Mouse (Mus musculus) neural tube, embryonic 12.5 days (tissue): Measurements from ENCODE around the gene Snrnp70. TPM values are rescaled to one million over a fixed set of nuclear protein-coding genes. Genes with fewer than 3 reads are reported as not detected.

Experiments
- ATAC-seq: fragments of 200-750 bp; cut with Nextera tagmentation; 2 replicates; pipeline ENCODE4 v1.8.0; 2017; ENCODE audit warnings: low read depth, mild to moderate bottlenecking, moderate TSS enrichment, moderate library complexity; ENCODE audit not compliant: low FRiP score
- H3K27ac ChIP-seq: fragments of 300-500 bp; sonication (generic); 2 replicates; pipeline ENCODE4 v1.5.1; 2016
- H3K27me3 ChIP-seq: fragments of 300-500 bp; sonication (generic); replicated peaks from 2 replicates; pipeline ENCODE4 v1.6.1; 2016; ENCODE audit warnings: mild to moderate bottlenecking
- H3K36me3 ChIP-seq: fragments of 300-500 bp; sonication (generic); 2 replicates; pipeline ENCODE4 v1.6.1; 2016; ENCODE audit warnings: mild to moderate bottlenecking
- H3K4me1 ChIP-seq: fragments of 300-500 bp; sonication (generic); 2 replicates; pipeline ENCODE4 v1.6.1; 2016
- H3K4me2 ChIP-seq: fragments of 300-500 bp; sonication (generic); replicated peaks from 2 replicates; pipeline ENCODE4 v1.6.1; 2016; ENCODE audit warnings: mild to moderate bottlenecking
- H3K4me3 ChIP-seq: fragments of 300-500 bp; sonication (generic); 2 replicates; pipeline ENCODE4 v1.5.1; 2016
- H3K9ac ChIP-seq: fragments of 300-500 bp; sonication (generic); 2 replicates; pipeline ENCODE4 v1.6.1; 2016; ENCODE audit warnings: mild to moderate bottlenecking
- H3K9me3 ChIP-seq: fragments of 300-500 bp; sonication (generic); 2 replicates; pipeline ENCODE4 v1.6.1; 2016; ENCODE audit warnings: mild to moderate bottlenecking
- WGBS: fragments of 180-500 bp; shearing (Covaris S2); methylation state at CpG from one replicate; pipeline ENCODE4 v1.1.7; 2016; 5-methylcytosine and 5-hydroxymethylcytosine counted together
- polyA plus RNA-seq: library from polyadenylated mRNA; unstranded; fragments of >200 nt; fragmentation: Nextera tagmentation; extraction: Ambion mirVana; gene quantifications from 2 replicates; pipeline ENCODE4 v1.2.1, GENCODE M21; 2016

Gene Snrnp70
- polyA plus RNA-seq, 1 experiment from 2014 or later: 269 TPM

- peaks cover 28% of the 10 kb centered on the region for H3K36me3 ChIP-seq
- peaks cover 28% of the 10 kb centered on the region for H3K27me3 ChIP-seq
- no peak within 1 kb of the TSS for H3K27ac ChIP-seq
- no peaks in the 10 kb centered on the region for H3K9me3 ChIP-seq
- peak within 1 kb of the TSS; percentile 42 for H3K4me3 ChIP-seq
- ATAC-seq: peak; percentile 29
- H3K9ac ChIP-seq: peak within 1 kb of the TSS; percentile 52
- H3K4me2 ChIP-seq: peak within 1 kb of the TSS; percentile 95
- H3K4me1 ChIP-seq: peaks cover 28% of the 10 kb centered on the region
- 13% methylated on average over 28 of the region's 28 CpGs for WGBS
These were observed 24.8 kb downstream of the Snrnp70 start, which contains the start of gene Lin7b for GRCm38 (mm10) chr7:45370475-45371311. Gene Lin7b, minus strand, starts transcription at chr7:45370583.

DNA sequence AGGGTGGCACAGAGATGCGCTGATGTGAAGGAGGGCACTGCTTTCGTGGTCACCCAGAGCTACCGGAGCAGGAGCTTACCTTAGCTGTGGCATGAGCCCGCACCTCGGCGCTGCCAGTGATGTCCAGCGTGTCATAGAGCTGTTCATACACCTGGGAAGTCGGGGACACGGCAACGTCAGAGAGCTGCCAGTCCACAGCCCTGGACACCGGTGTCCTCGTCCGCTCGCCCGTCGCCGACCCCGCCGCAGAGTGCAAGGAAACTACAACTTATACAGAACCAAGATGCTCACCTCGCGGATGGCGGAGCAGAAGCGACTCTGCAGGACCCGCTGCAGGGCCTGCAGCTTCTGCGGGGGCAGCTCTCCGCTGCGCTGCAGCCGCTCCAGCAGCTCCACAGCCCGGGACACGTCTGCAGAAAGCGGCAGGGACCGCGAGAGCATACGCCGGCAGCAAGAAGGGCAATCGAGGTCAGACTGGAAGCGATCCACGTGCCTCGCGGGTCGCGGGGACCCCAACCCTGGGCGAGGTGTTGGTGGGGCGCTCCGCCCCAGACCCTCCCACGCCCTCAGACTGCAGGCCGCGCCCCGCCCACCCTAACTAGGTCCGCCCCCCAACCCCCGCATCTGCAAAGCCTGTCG, 25.6 kb downstream of the Snrnp70 start:
- Histone ChIP-seq H3K4me2 (peak overlapping the region; percentile 95), H3K27ac (no peak overlapping the region), H3K9ac (peak overlapping the region; percentile 52), H3K9me3 (no peaks in the 10 kb centered on the region), H3K4me3 (peak overlapping the region; percentile 42), H3K27me3 (peaks cover 30% of the 10 kb centered on the region), H3K4me1 (peaks cover 33% of the 10 kb centered on the region), H3K36me3 (peaks cover 22% of the 10 kb centered on the region)
- WGBS: 10% methylated on average over 52 of the region's 52 CpGs
- ATAC-seq: no peak

GRCm38 (mm10) chr7:45369022-45369745, 26.4 kb downstream of the Snrnp70 start:
- Histone ChIP-seq H3K4me2 (peak overlapping the region; percentile 95; the same call in 1 of the 2 replicates), H3K27ac (no peak overlapping the region), H3K9me3 (no peaks in the 10 kb centered on the region), H3K9ac (no peak overlapping the region), H3K4me1 (peaks cover 33% of the 10 kb centered on the region), H3K27me3 (peaks cover 31% of the 10 kb centered on the region), H3K36me3 (peaks cover 18% of the 10 kb centered on the region), H3K4me3 (no peak overlapping the region)
- 74% methylated on average over 16 of the region's 16 CpGs for WGBS
- no peak for ATAC-seq

- H3K9me3 ChIP-seq: no peaks in the 10 kb centered on the region
- H3K36me3 ChIP-seq: peaks cover 9% of the 10 kb centered on the region
- peak overlapping the region; percentile 71 for H3K9ac ChIP-seq
- H3K4me1 ChIP-seq: peaks cover 33% of the 10 kb centered on the region
- H3K4me2 ChIP-seq: peak overlapping the region; percentile 83
- WGBS: 80% methylated on average over 15 of the region's 15 CpGs
- H3K27ac ChIP-seq: no peak overlapping the region
- peak overlapping the region; percentile 76 for H3K4me3 ChIP-seq
- no peak for ATAC-seq
- peaks cover 40% of the 10 kb centered on the region for H3K27me3 ChIP-seq
These were observed 27.4 kb downstream of the Snrnp70 start for GRCm38 (mm10) chr7:45368178-45368577.

- WGBS: under 1% methylated on average over 70 of the region's 70 CpGs
- no peaks in the 10 kb centered on the region for H3K9me3 ChIP-seq
- H3K9ac ChIP-seq: peak overlapping the region; percentile 84
- peak overlapping the region; percentile 76 for H3K4me3 ChIP-seq
- ATAC-seq: peak; percentile 88
- H3K27me3 ChIP-seq: peaks cover 47% of the 10 kb centered on the region
- peaks cover 38% of the 10 kb centered on the region for H3K4me1 ChIP-seq
- H3K4me2 ChIP-seq: peak overlapping the region; percentile 83
- H3K36me3 ChIP-seq: peaks cover under 1% of the 10 kb centered on the region; the same call in 1 of the 2 replicates
- peak overlapping the region; percentile 62 for H3K27ac ChIP-seq
These were observed 28.3 kb downstream of the Snrnp70 start for GRCm38 (mm10) chr7:45367020-45367880.

GRCm38 (mm10) chr7:45366652-45367019, 28.9 kb downstream of the Snrnp70 start, which contains the start of gene Ppfia3:
Gene Ppfia3, minus strand, starts transcription at chr7:45367019.
- H3K4me3 ChIP-seq: peak within 1 kb of the TSS; percentile 76
- H3K4me1 ChIP-seq: peaks cover 44% of the 10 kb centered on the region
- peaks cover 48% of the 10 kb centered on the region for H3K27me3 ChIP-seq
- no peaks in the 10 kb centered on the region for H3K36me3 ChIP-seq
- H3K27ac ChIP-seq: peak within 1 kb of the TSS; percentile 62
- ATAC-seq: peak; percentile 19
- H3K9me3 ChIP-seq: no peaks in the 10 kb centered on the region
- peak within 1 kb of the TSS; percentile 84 for H3K9ac ChIP-seq
- under 1% methylated on average over 25 of the region's 26 CpGs for WGBS
- peak within 1 kb of the TSS; percentile 83 for H3K4me2 ChIP-seq

DNA sequence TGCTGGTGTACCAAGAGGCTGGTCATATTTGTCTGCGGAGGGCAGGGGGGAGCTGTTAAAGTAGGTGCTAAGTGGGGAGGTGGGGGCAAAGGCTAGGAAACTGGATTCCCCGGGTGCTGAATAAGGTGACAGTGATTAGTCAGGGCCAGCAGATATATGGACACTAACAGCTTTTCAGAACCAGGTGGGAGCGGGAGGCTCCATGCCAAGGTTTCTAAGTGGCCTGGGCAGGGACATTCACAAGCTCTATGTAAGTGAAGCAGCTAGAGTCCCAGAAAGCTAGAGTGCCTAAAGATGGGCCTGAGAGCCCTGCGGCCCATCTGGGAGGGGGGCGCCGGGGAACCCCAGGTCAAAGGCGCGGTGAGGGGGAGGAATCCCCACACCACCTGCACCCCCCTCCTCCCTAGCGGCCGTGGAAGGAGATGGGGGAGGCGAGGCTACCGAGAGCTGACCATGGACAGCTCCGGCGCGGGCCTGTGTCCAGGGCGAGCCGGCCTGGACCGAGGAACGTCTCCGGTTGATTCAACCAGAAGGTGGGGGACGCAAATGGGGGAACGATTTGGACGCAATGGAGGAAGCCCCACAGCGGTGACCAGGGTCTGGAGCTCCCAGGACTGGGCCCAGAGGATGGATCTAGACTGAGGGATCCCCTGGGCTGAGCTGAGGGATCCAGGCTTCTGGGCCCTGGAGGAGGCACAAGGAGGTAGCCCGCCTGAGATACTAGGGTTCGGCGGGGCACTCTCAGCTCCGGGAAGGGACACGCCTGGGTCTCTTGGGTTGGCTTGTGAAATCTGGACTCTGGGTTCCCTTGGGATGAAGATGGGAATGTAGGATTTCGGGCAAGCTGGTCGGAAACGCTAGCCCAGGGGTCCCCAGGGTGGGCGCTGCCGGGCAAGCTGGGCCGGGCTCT, 29.5 kb downstream of the Snrnp70 start:
- peak overlapping the region; percentile 76 for H3K4me3 ChIP-seq
- H3K9me3 ChIP-seq: no peaks in the 10 kb centered on the region
- H3K36me3 ChIP-seq: no peaks in the 10 kb centered on the region
- H3K4me2 ChIP-seq: peak overlapping the region; percentile 83
- WGBS: 3% methylated on average over 35 of the region's 35 CpGs
- H3K27me3 ChIP-seq: peaks cover 48% of the 10 kb centered on the region
- H3K27ac ChIP-seq: no peak overlapping the region
- H3K4me1 ChIP-seq: peaks cover 51% of the 10 kb centered on the region
- ATAC-seq: peak; percentile 10; the same call in 1 of the 2 replicates
- H3K9ac ChIP-seq: peak overlapping the region; percentile 84

DNA sequence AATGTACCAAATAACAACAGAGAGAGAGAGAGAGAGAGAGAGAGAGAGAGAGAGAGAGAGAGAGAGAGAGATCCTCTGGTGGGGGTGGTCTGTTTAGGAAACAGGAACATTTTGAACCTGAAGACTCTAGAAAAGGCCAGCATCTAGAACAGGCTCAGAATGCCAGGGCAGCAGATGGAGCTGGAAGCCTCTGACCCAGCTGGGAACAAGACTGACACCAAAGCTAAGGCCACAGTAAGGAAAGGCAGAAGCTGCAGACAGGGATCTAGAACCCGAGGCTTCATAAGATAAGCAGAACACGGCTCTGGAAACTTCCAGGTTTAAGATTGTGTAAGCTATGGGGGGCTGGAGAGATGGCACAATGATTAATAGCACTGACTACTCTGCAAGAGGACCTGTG, 31.6 kb downstream of the Snrnp70 start:
- 91% methylated on average over 2 of the region's 2 CpGs for WGBS
- Histone ChIP-seq H3K4me1 (peaks cover 38% of the 10 kb centered on the region), H3K9me3 (no peaks in the 10 kb centered on the region), H3K27me3 (peaks cover 42% of the 10 kb centered on the region), H3K4me3 (no peak overlapping the region), H3K4me2 (no peak overlapping the region), H3K36me3 (peaks cover 3% of the 10 kb centered on the region), H3K9ac (no peak overlapping the region; the same call in 1 of the 2 replicates), H3K27ac (no peak overlapping the region)
- ATAC-seq: no peak

- Histone ChIP-seq H3K4me3 (no peak overlapping the region), H3K4me2 (peak overlapping the region; percentile 7; the same call in 1 of the 2 replicates), H3K27me3 (peaks cover 32% of the 10 kb centered on the region), H3K27ac (no peak overlapping the region), H3K4me1 (peaks cover 32% of the 10 kb centered on the region), H3K9ac (no peak overlapping the region), H3K36me3 (peaks cover 6% of the 10 kb centered on the region), H3K9me3 (no peaks in the 10 kb centered on the region)
- ATAC-seq: no peak
- 6% methylated on average over 13 of the region's 13 CpGs for WGBS
These were observed 32.7 kb downstream of the Snrnp70 start for GRCm38 (mm10) chr7:45362801-45363200.

- H3K27me3 ChIP-seq: peaks cover 32% of the 10 kb centered on the region
These were observed 34.2 kb downstream of the Snrnp70 start for GRCm38 (mm10) chr7:45361243-45361804.

More at GRCm38 (mm10) chr7:45361243-45361804, 34.2 kb downstream of the Snrnp70 start:
- no peaks in the 10 kb centered on the region for H3K9me3 ChIP-seq
- H3K4me2 ChIP-seq: peak overlapping the region; percentile 73
- H3K4me3 ChIP-seq: peak overlapping the region; percentile 43
- H3K27ac ChIP-seq: no peak overlapping the region
- peaks cover 20% of the 10 kb centered on the region for H3K36me3 ChIP-seq
- ATAC-seq: peak; percentile 74
- H3K9ac ChIP-seq: peak overlapping the region; percentile 57
- peaks cover 31% of the 10 kb centered on the region for H3K4me1 ChIP-seq
- WGBS: under 1% methylated on average over 43 of the region's 43 CpGs
